Mouse (Mus musculus) erythroblast, embryonic 14.5 days (primary cell): Measurements from ENCODE around the gene Slc50a1.

Experiments
- GATA1 ChIP-seq: IDR thresholded peaks from 2 replicates; pipeline ENCODE4 v1.6.1; 2012; ENCODE audit warnings: low read length, inconsistent platforms, mixed read lengths
- TAL1 ChIP-seq: IDR thresholded peaks from 3 replicates; pipeline ENCODE4 v1.6.1; 2012; ENCODE audit warnings: low read length, inconsistent platforms, mixed read lengths

- TF ChIP-seq GATA1 (no peak), TAL1 (no peak)
Observed at GRCm38 (mm10) chr3:89243609-89244008, 26.8 kb downstream of the Slc50a1 start.
